In the genomic region with DNA sequence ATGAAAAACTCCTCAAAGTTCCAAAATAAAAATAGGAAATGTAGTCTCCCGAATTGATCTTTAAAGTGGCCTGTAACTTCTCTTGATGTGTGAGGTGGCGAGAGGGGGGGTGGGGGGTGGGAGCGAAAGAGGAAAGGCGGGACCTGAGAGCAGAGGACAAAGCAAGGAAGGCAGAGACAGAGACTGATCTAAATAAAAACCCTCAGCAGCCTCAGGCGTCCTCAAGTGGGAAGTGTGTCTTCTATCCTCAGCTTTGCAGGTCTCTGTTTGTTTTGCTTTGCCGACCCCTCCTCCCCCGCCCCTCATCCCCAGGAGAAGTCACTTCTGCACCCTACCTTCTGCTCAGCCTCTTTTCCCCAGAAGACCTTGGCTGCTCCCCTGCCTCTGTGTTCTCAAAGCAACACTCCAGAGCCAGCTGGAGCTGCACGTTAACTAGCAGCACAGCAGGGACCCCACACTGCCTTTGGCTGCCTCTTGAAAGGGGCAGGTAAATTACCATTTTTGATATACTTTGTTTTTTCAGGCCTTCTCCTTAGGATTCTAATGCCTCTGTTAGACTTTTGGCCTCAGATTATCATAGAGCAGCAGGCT, we compare ENCODE assay signal across 13 mouse cellular contexts.
DNase-seq lines count a peak whose midpoint lies in the region; ATAC-seq lines count a peak whose summit lies in the region.
"Had no signal": no experiment of that assay in that cellular context is flagged by ENCODE, and none has a peak within 500 bp of the region (broad histone marks: within the 10 kb centered on the region; RNA-seq: fewer than 3 reads in every experiment).

No protein-coding gene starts in this region.

- no peaks in the 10 kb centered on the region for H3K4me1 ChIP-seq in heart, embryonic 11.5 days (ENCODE audit: control insufficient read depth, insufficient read depth, low read length)
- H3K4me1 ChIP-seq in forebrain, embryonic 16.5 days (replicated peaks; ENCODE audit: control insufficient read depth, insufficient read depth, low read length) = peaks cover 7% of the 10 kb centered on the region
- peaks cover 15% of the 10 kb centered on the region for H3K4me1 ChIP-seq in midbrain, embryonic 12.5 days
- H3K4me1 ChIP-seq: lung, embryonic 15.5 days; stomach, embryonic 15.5 days had no signal

- H3K4me3 ChIP-seq in heart, embryonic 11.5 days (ENCODE audit: low read depth, low read length) = peak overlapping the region; percentile 16; the same call in 1 of the 2 replicates
- H3K4me3 ChIP-seq in forebrain, embryonic 16.5 days (replicated peaks; ENCODE audit: low read length) = no peak overlapping the region
- H3K4me3 ChIP-seq in midbrain, embryonic 12.5 days = no peak overlapping the region
- H3K4me3 ChIP-seq: embryonic facial prominence, embryonic 13.5 days; layer of hippocampus, adult 2 months; lung, embryonic 15.5 days; stomach, embryonic 15.5 days had no signal

- no peak for DNase-seq in heart, adult 8-10 months (ENCODE audit: low spot score)
- DNase-seq in embryo, embryonic 10 days (ENCODE audit: low spot score) = peak; percentile 28
- DNase-seq in gastrocnemius, postnatal 25 days = no peak
- no peak for DNase-seq in lung, postnatal 10 days
- DNase-seq: kidney, adult 9 months had no signal

- H3K36me3 ChIP-seq in heart, embryonic 11.5 days (ENCODE audit: control insufficient read depth, insufficient read depth, low read length) = no peaks in the 10 kb centered on the region
- no peaks in the 10 kb centered on the region for H3K36me3 ChIP-seq in forebrain, embryonic 16.5 days (ENCODE audit: control insufficient read depth, insufficient read depth)
- H3K36me3 ChIP-seq in midbrain, embryonic 12.5 days = no peaks in the 10 kb centered on the region
- H3K36me3 ChIP-seq: embryonic facial prominence, embryonic 13.5 days; lung, embryonic 15.5 days; stomach, embryonic 15.5 days had no signal

- H3K4me2 ChIP-seq in heart, embryonic 11.5 days = peak overlapping the region; percentile 45
- H3K4me2 ChIP-seq in forebrain, embryonic 16.5 days (ENCODE audit: low read length) = no peak overlapping the region
- H3K4me2 ChIP-seq in midbrain, embryonic 12.5 days (replicated peaks) = peak overlapping the region; percentile 15; the same call in 1 of the 2 replicates
- H3K4me2 ChIP-seq: embryonic facial prominence, embryonic 13.5 days; lung, embryonic 15.5 days; stomach, embryonic 15.5 days had no signal

- peak overlapping the region; percentile 34; the same call in 1 of the 2 replicates for H3K9ac ChIP-seq in heart, embryonic 11.5 days (ENCODE audit: low read depth, low read length)
- H3K9ac ChIP-seq in forebrain, embryonic 16.5 days (replicated peaks; ENCODE audit: low read depth, low read length) = no peak overlapping the region
- no peak overlapping the region for H3K9ac ChIP-seq in midbrain, embryonic 12.5 days (replicated peaks)
- H3K9ac ChIP-seq: embryonic facial prominence, embryonic 13.5 days; lung, embryonic 15.5 days; stomach, embryonic 15.5 days had no signal

- no peak overlapping the region for H3K27ac ChIP-seq in heart, embryonic 11.5 days (ENCODE audit: low read depth, low read length)
- H3K27ac ChIP-seq in forebrain, embryonic 16.5 days (ENCODE audit: low read length) = no peak overlapping the region
- H3K27ac ChIP-seq in midbrain, embryonic 12.5 days (replicated peaks) = no peak overlapping the region
- H3K27ac ChIP-seq: embryonic facial prominence, embryonic 13.5 days; layer of hippocampus, adult 2 months; lung, embryonic 15.5 days; stomach, embryonic 15.5 days had no signal

- no peak for ATAC-seq in heart, embryonic 11.5 days (replicated peaks; ENCODE audit: insufficient number of reproducible peaks, low FRiP score, low TSS enrichment)
- ATAC-seq in forebrain, embryonic 16.5 days = peak; percentile 94
- peak; percentile 72 for ATAC-seq in midbrain, embryonic 12.5 days (ENCODE audit: low FRiP score, low read depth)
- ATAC-seq in megakaryocyte-erythroid progenitor cell, adult 5-6 weeks (replicated peaks; ENCODE audit: low FRiP score, low TSS enrichment, poor library complexity, severe bottlenecking) = no peak

- WGBS in heart, embryonic 11.5 days (ENCODE audit: insufficient replicate concordance) = 6% methylated on average over 8 of the region's 8 CpGs
- WGBS in forebrain, embryonic 16.5 days = 5% methylated on average over 8 of the region's 8 CpGs
- WGBS in midbrain, embryonic 12.5 days = 3% methylated on average over 8 of the region's 8 CpGs

- no peaks in the 10 kb centered on the region for H3K27me3 ChIP-seq in heart, embryonic 11.5 days (ENCODE audit: control insufficient read depth, insufficient read depth, low read length)
- no peaks in the 10 kb centered on the region for H3K27me3 ChIP-seq in forebrain, embryonic 16.5 days (replicated peaks; ENCODE audit: control insufficient read depth, insufficient read depth, low read length)
- 0 out of 2 replicates have a peak, but pooled peaks cover 4% of the 10 kb centered on the region for H3K27me3 ChIP-seq in midbrain, embryonic 12.5 days
- H3K27me3 ChIP-seq: embryonic facial prominence, embryonic 13.5 days; lung, embryonic 15.5 days; stomach, embryonic 15.5 days had no signal

- no peaks in the 10 kb centered on the region for H3K9me3 ChIP-seq in heart, embryonic 11.5 days (replicated peaks; ENCODE audit: control insufficient read depth, low read length)
- no peaks in the 10 kb centered on the region for H3K9me3 ChIP-seq in forebrain, embryonic 16.5 days (ENCODE audit: control insufficient read depth, low read length)
- no peaks in the 10 kb centered on the region for H3K9me3 ChIP-seq in midbrain, embryonic 12.5 days
- H3K9me3 ChIP-seq: embryonic facial prominence, embryonic 13.5 days; lung, embryonic 15.5 days; stomach, embryonic 15.5 days had no signal

Comparison
In these comparisons a context has a peak if more than half of its experiments do, and no peak if none do; other contexts are left out.
1. ATAC-seq: peak in forebrain, embryonic 16.5 days (single experiment) and midbrain, embryonic 12.5 days (single experiment); none in heart, embryonic 11.5 days (single experiment) and megakaryocyte-erythroid progenitor cell, adult 5-6 weeks (single experiment).